Mouse (Mus musculus): ENCODE data around the gene Calhm6. TPM values are rescaled to one million over a fixed set of nuclear protein-coding genes. Genes with fewer than 3 reads are reported as not detected.
A peak's percentile ranks its signal among the peaks of the same experiment; 100 is the strongest.

The Calhm6 gene
- polyA plus RNA-seq (2016; fragmentation: Nextera tagmentation; extraction: Ambion mirVana) = 0.34 and 0.36 TPM in 2 replicates

- peak within 1 kb of the TSS; percentile 50 for H3K9ac ChIP-seq
- no peaks in the 10 kb centered on the region for H3K36me3 ChIP-seq (replicated peaks)
- peak within 1 kb of the TSS; percentile 68 for H3K4me2 ChIP-seq
- no peaks in the 10 kb centered on the region for H3K9me3 ChIP-seq
- H3K4me1 ChIP-seq = peaks cover 6% of the 10 kb centered on the region
- ATAC-seq (ENCODE audit: low FRiP score) = peak; percentile 70
- peak within 1 kb of the TSS; percentile 51 for H3K4me3 ChIP-seq (replicated peaks)
- WGBS = 19% methylated on average over 44 of the region's 44 CpGs
- no peak within 1 kb of the TSS for H3K27ac ChIP-seq
- H3K27me3 ChIP-seq = no peaks in the 10 kb centered on the region
These were observed at the start of gene Calhm6 for GRCm38 (mm10) chr10:34127392-34128378. TSS of gene Calhm6 (minus strand) at chr10:34127984.

- H3K9ac ChIP-seq = no peak overlapping the region
- ATAC-seq (ENCODE audit: low FRiP score) = no peak
- H3K4me3 ChIP-seq (replicated peaks) = no peak overlapping the region
- H3K27ac ChIP-seq = no peak overlapping the region
- H3K36me3 ChIP-seq (replicated peaks) = no peaks in the 10 kb centered on the region
- no peaks in the 10 kb centered on the region for H3K9me3 ChIP-seq
- no peak overlapping the region for H3K4me2 ChIP-seq
- 54% methylated on average over 8 of the region's 8 CpGs for WGBS
- H3K4me1 ChIP-seq = no peaks in the 10 kb centered on the region
- no peaks in the 10 kb centered on the region for H3K27me3 ChIP-seq
These were observed 48.3 kb upstream of the Calhm6 start for GRCm38 (mm10) chr10:34175870-34176606.

GRCm38 (mm10) chr10:34172663-34173282, 45.0 kb upstream of the Calhm6 start:
- H3K4me2 ChIP-seq = no peak overlapping the region
- no peak overlapping the region for H3K27ac ChIP-seq
- H3K27me3 ChIP-seq = no peaks in the 10 kb centered on the region
- H3K4me1 ChIP-seq = no peaks in the 10 kb centered on the region
- no peak overlapping the region for H3K9ac ChIP-seq
- no peak for ATAC-seq (ENCODE audit: low FRiP score)
- H3K36me3 ChIP-seq (replicated peaks) = no peaks in the 10 kb centered on the region
- WGBS = 89% methylated on average over 4 of the region's 4 CpGs
- H3K4me3 ChIP-seq (replicated peaks) = no peak overlapping the region
- no peaks in the 10 kb centered on the region for H3K9me3 ChIP-seq

GRCm38 (mm10) chr10:34171660-34172059, 43.9 kb upstream of the Calhm6 start:
- Histone ChIP-seq H3K9ac (no peak overlapping the region), H3K27me3 (no peaks in the 10 kb centered on the region), H3K36me3 (replicated peaks) (no peaks in the 10 kb centered on the region), H3K9me3 (no peaks in the 10 kb centered on the region), H3K4me3 (replicated peaks) (no peak overlapping the region), H3K27ac (no peak overlapping the region), H3K4me1 (no peaks in the 10 kb centered on the region), H3K4me2 (no peak overlapping the region)
- ATAC-seq (ENCODE audit: low FRiP score) = no peak
- WGBS = 88% methylated on average over 4 of the region's 4 CpGs

GRCm38 (mm10) chr10:34171191-34171590, 43.4 kb upstream of the Calhm6 start:
- Histone ChIP-seq H3K36me3 (replicated peaks) (no peaks in the 10 kb centered on the region), H3K27me3 (no peaks in the 10 kb centered on the region), H3K27ac (no peak overlapping the region), H3K4me2 (no peak overlapping the region), H3K9me3 (no peaks in the 10 kb centered on the region), H3K4me1 (no peaks in the 10 kb centered on the region), H3K9ac (no peak overlapping the region), H3K4me3 (replicated peaks) (no peak overlapping the region)
- no peak for ATAC-seq (ENCODE audit: low FRiP score)
- WGBS = 97% methylated on average over 3 of the region's 3 CpGs

- H3K27me3 ChIP-seq = no peaks in the 10 kb centered on the region
- H3K4me1 ChIP-seq = no peaks in the 10 kb centered on the region
- no peak overlapping the region for H3K27ac ChIP-seq
- H3K9ac ChIP-seq = no peak overlapping the region
- no peak for ATAC-seq (ENCODE audit: low FRiP score)
- 83% methylated on average over 2 of the region's 2 CpGs for WGBS
- no peak overlapping the region for H3K4me3 ChIP-seq (replicated peaks)
- no peaks in the 10 kb centered on the region for H3K9me3 ChIP-seq
- no peaks in the 10 kb centered on the region for H3K36me3 ChIP-seq (replicated peaks)
- no peak overlapping the region for H3K4me2 ChIP-seq
These were observed 39.2 kb upstream of the Calhm6 start for GRCm38 (mm10) chr10:34166971-34167370.

GRCm38 (mm10) chr10:34155796-34156554, 28.2 kb upstream of the Calhm6 start:
- Histone ChIP-seq H3K4me1 (no peaks in the 10 kb centered on the region), H3K4me2 (no peak overlapping the region)

GRCm38 (mm10) chr10:34151827-34152226, 24.0 kb upstream of the Calhm6 start:
- WGBS = 92% methylated on average over 3 of the region's 3 CpGs
- H3K4me3 ChIP-seq (replicated peaks) = no peak overlapping the region
- H3K36me3 ChIP-seq (replicated peaks) = 0 out of 2 replicates have a peak, but pooled peaks cover 4% of the 10 kb centered on the region
- no peaks in the 10 kb centered on the region for H3K27me3 ChIP-seq
- ATAC-seq (ENCODE audit: low FRiP score) = no peak
- no peak overlapping the region for H3K4me2 ChIP-seq
- 0 out of 2 replicates have a peak, but pooled peaks cover 4% of the 10 kb centered on the region for H3K4me1 ChIP-seq
- H3K27ac ChIP-seq = no peak overlapping the region
- no peaks in the 10 kb centered on the region for H3K9me3 ChIP-seq
- no peak overlapping the region for H3K9ac ChIP-seq

More at GRCm38 (mm10) chr10:34155796-34156554, 28.2 kb upstream of the Calhm6 start:
- 89% methylated on average over 12 of the region's 12 CpGs for WGBS
- H3K9me3 ChIP-seq = no peaks in the 10 kb centered on the region
- no peak for ATAC-seq (ENCODE audit: low FRiP score)
- H3K9ac ChIP-seq = no peak overlapping the region
- no peaks in the 10 kb centered on the region for H3K27me3 ChIP-seq
- no peak overlapping the region for H3K27ac ChIP-seq
- H3K4me3 ChIP-seq (replicated peaks) = no peak overlapping the region
- peaks cover 4% of the 10 kb centered on the region; the same call in 1 of the 2 replicates for H3K36me3 ChIP-seq (replicated peaks)

- no peak overlapping the region for H3K27ac ChIP-seq
- H3K4me1 ChIP-seq = 0 out of 2 replicates have a peak, but pooled peaks cover 4% of the 10 kb centered on the region
- no peak overlapping the region for H3K4me2 ChIP-seq
- H3K36me3 ChIP-seq (replicated peaks) = 0 out of 2 replicates have a peak, but pooled peaks cover 4% of the 10 kb centered on the region
- H3K9me3 ChIP-seq = no peaks in the 10 kb centered on the region
- H3K9ac ChIP-seq = no peak overlapping the region
- ATAC-seq (ENCODE audit: low FRiP score) = no peak
- H3K4me3 ChIP-seq (replicated peaks) = no peak overlapping the region
- WGBS = 44% methylated on average over 6 of the region's 6 CpGs
- no peaks in the 10 kb centered on the region for H3K27me3 ChIP-seq
These were observed 22.7 kb upstream of the Calhm6 start for GRCm38 (mm10) chr10:34150454-34150853.

GRCm38 (mm10) chr10:34149772-34150171, 22.0 kb upstream of the Calhm6 start:
- no peak for ATAC-seq (ENCODE audit: low FRiP score)
- no peak overlapping the region for H3K9ac ChIP-seq
- H3K9me3 ChIP-seq = no peaks in the 10 kb centered on the region
- WGBS = 40% methylated on average over 3 of the region's 3 CpGs
- no peak overlapping the region for H3K27ac ChIP-seq
- H3K4me1 ChIP-seq = 0 out of 2 replicates have a peak, but pooled peaks cover 4% of the 10 kb centered on the region
- 0 out of 2 replicates have a peak, but pooled peaks cover 4% of the 10 kb centered on the region for H3K36me3 ChIP-seq (replicated peaks)
- no peak overlapping the region for H3K4me3 ChIP-seq (replicated peaks)
- H3K27me3 ChIP-seq = no peaks in the 10 kb centered on the region
- H3K4me2 ChIP-seq = no peak overlapping the region

GRCm38 (mm10) chr10:34141693-34142092, 13.9 kb upstream of the Calhm6 start:
- Histone ChIP-seq H3K4me2 (no peak overlapping the region), H3K27me3 (no peaks in the 10 kb centered on the region), H3K36me3 (replicated peaks) (no peaks in the 10 kb centered on the region), H3K4me1 (no peaks in the 10 kb centered on the region), H3K27ac (no peak overlapping the region), H3K4me3 (replicated peaks) (no peak overlapping the region), H3K9me3 (no peaks in the 10 kb centered on the region), H3K9ac (no peak overlapping the region)
- ATAC-seq (ENCODE audit: low FRiP score) = no peak
- 87% methylated on average over 2 of the region's 2 CpGs for WGBS

Measured in forebrain, embryonic 12.5 days (tissue).